Mouse (Mus musculus) testis, adult 2 months (tissue): ENCODE data around the gene Maml3.

ENCODE experiments used
- CTCF ChIP-seq: fragments of 200-500 bp; IDR thresholded peaks from 2 replicates; pipeline ENCODE4 v1.5.1; 2012; ENCODE audit warnings: low read depth, mild to moderate bottlenecking, inconsistent platforms, low read length, moderate library complexity; ENCODE audit not compliant: control insufficient read depth, insufficient read depth, insufficient replicate concordance
- POLR2A ChIP-seq: fragments of 200-500 bp; IDR thresholded peaks from 2 replicates; pipeline ENCODE4 v1.6.1; 2012; ENCODE audit warnings: low read depth, mild to moderate bottlenecking, inconsistent platforms, low read length, moderate library complexity; ENCODE audit not compliant: control insufficient read depth

- TF ChIP-seq POLR2A, result no peak
- no peak for TF ChIP-seq CTCF
Measured at GRCm38 (mm10) chr3:52031327-52031726, 73.5 kb downstream of the Maml3 start.
